Mouse (Mus musculus): ENCODE measurements around the gene Smim24. TPM values are rescaled to one million over a fixed set of nuclear protein-coding genes. Genes with fewer than 3 reads are reported as not detected.

Smim24 gene
- total RNA-seq, 2 experiments from 2014 or later, result 0.77 to 0.94 TPM

DNA sequence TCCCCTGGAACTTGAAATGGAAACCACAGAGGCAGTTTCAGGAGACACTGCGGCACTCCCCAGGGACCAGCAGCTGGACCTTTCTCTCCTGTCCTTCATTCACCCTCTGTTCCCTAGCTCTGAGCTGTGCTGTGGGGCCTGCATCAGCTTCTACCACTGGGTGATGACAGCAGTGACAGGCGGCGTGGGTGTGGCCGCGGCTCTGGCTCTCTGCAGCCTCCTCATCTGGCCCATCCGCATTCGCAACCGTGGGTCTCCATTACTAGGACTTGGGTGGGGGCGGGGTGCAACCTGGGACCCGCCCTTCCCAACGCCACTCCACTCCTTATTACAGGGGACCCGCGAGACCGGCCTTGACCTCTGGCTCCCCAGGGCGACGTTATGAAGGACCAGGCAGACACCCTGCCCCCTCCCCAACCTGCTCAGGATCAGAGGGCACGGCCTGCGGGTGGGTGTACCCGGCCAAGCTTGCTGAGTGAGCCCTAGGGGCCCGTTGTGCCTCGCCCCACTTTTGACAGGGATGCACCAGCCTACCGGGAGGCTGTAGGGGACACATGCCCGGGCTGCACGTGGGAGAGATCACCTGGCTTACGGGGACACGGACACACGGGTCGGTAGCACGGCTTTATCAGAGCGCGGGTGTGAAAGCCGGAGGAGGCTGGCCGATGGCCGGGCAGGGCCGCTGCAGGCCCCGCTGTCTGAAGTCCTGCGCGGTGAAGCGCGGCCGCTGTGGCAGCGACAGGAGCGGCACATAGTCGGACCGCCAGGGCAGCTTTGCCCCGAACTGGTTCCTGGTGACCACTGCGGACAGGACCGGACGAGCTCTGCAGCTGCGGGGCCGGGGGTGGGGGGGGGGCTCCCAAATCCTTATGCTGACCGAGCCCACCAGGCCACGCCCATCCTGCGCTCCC is 29.2 kb upstream of the Smim24 start:
- DNase-seq (ENCODE audit: low spot score in 2 of 2), result no peak
- intact Hi-C loops (cut with DNase I), result no loop called here

GRCm38 (mm10) chr10:81364666-81365065 is 28.2 kb upstream of the Smim24 start:
- intact Hi-C loops (cut with DNase I), result no loop called here
- no peak for DNase-seq (ENCODE audit: low spot score in 2 of 2)

GRCm38 (mm10) chr10:81365073-81365472 is 27.8 kb upstream of the Smim24 start:
- peak in 1 of 2 experiments; percentile 52 for DNase-seq (ENCODE audit: low spot score in 2 of 2)
- intact Hi-C loops (cut with DNase I), result no loop called here

DNA sequence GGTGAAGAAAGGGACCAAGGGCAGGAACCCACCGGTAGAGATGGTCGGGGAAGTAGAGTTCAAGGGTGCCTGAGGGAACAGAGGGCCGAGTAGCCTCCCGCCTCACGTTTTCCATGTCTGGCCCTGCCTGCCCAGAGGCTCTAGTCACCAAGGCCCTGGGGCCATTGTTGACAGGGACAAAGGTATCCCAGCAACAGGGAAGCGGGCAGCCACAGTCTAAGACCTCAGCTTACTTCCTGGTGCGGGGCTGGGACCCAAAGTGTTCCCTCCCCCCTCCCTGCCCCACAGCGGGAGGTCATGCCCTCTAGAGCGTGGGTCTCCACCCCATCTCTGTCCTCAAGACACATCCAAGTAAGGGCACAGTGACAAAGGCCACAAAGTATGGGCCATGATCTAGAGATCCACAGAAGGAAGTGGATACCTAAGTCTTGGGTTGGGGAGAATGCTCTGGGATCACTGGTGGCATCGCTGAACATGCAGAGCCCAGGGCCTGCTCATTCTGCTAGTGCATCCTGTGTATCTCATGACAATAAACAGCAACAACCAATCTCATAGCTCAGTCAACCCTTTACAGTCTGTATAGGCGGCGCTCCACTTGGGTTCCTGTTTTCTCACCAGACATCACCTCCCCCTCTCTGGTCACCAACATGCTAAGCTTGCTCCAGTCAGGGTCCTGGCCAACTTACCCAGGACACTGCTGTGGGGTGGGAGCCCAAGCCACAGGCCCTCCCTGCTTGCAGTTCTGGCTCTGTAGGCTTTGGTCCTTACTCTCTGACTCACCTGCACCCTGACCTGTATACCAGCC is 27.0 kb upstream of the Smim24 start, which contains the start of gene 4930404N11Rik:
Gene 4930404N11Rik, minus strand, starts transcription at position 145 of the 805 bp plus-strand sequence.
- intact Hi-C loops (cut with DNase I), result no loop called here
- no peak for DNase-seq (ENCODE audit: low spot score in 2 of 2)

GRCm38 (mm10) chr10:81366477-81367206 is 26.2 kb upstream of the Smim24 start:
- no peak for DNase-seq (ENCODE audit: low spot score in 2 of 2)
- intact Hi-C loops (cut with DNase I), result no loop called here

DNA sequence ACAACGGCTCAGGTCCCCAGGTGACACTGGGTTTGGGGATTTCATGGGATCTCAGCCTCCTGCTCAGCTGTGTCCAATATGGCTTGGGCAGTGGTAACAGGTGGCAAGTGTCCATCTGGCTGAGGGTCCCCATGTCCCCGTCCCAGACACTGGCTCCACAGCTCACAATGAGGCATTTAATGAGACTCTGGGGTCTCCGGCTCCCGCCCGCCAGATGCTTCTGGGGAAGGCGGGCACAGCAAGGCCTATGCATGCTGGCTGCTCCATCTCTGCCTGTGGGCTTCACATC is 25.7 kb upstream of the Smim24 start:
- no peak for DNase-seq (ENCODE audit: low spot score in 2 of 2)
- intact Hi-C loops (cut with DNase I), result no loop called here

- DNase-seq (ENCODE audit: low spot score in 2 of 2), result no peak
- intact Hi-C loops (cut with DNase I), result no loop called here
Observed at GRCm38 (mm10) chr10:81375322-81375721, 17.5 kb upstream of the Smim24 start.

DNA sequence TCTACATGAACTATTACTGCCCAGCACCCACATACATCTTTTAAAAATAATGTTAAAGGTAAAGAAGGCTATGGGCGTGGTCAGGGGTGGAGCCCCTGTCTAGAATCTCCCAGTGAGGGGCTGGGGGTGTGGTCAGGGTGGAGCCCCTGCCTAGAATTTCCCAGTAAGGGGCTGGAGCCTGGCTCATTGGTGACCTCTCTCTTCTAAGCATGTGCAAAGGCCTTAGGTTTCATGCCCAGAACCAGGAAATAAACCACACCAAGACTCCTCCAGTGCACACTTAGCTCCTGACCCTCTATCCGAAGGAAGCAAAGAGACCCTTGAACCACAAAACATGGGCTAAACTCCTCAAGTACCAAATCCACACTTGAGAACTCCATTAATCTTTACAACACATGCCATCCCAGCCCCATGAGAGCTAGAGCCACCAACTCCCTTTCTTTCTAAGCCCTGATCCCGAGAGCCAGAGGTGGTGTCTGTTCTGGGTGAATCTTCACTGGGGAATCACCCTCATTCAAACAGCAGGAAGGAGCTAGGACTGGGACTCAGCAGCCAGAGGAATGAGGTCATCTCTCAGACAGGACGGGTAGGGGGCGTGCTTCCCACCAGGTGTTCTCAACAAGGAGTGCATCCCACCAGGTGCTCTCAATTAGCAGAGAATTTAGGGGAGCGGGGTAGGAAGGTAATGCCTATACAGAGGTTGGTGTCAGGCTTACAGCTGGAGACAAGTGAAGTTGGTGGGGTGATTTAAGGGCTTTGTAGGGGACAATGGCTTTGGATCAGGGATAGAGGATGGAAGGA is 16.1 kb upstream of the Smim24 start:
- intact Hi-C loops (cut with DNase I), result no loop called here
- no peak for DNase-seq (ENCODE audit: low spot score in 2 of 2)

DNA sequence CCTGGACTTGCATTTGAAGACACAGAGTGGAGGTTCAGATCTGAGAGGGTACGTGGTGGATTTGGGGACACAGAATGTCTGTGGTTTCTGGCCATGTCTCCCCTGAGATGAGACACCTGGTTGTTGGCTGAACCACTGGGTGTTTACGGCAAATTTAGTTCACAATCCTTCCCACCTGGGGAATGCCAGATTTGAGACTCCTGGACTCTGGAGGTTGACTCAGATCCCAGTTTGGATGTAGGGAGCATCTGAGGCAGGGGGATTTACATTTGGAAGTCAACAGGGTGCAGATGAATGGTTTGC is 15.5 kb upstream of the Smim24 start:
- intact Hi-C loops (cut with DNase I), result no loop called here
- no peak for DNase-seq (ENCODE audit: low spot score in 2 of 2)

DNA sequence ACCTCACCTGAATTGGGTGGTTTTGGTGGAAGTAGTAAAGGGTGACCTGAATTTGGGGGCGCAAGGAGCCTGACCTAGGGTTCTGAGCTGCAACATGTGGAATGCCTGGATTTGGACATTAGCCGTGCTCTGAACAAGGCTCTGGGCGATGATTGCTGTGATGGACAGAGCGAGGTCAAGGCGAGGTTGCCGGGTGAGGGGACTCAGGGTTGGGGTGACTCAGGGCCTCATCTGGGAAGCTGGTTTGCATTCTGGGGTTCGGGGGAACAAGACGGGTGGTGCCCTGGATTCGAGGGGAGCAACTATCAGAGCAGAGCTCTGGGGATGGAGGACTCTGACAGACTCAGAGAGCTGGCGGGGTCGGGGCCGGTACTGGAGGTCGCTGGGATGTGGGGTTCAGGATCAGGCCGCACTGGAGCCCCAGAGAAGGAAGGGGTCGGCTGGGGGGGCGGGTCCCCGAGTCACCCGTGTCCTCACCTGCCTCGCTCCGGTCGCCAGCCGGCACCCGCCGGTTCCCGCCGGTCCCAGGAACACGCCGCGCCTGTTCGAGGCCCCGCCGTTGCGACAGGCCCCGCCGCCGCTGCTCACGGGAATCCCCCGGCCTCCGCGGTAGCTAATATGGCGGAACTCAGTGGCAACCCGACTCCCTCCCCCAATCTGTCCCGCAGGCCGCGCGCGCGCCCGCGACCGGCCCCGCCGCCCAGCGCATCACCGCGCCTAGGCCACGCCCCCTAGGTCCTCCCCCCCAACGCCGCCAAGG is 14.9 kb upstream of the Smim24 start, which contains the start of gene Fzr1:
Gene Fzr1, minus strand, starts transcription at position 724 of the 760 bp plus-strand sequence.
- intact Hi-C loops (cut with DNase I), result no loop called here
- DNase-seq (ENCODE audit: low spot score in 2 of 2), result no peak

- DNase-seq (ENCODE audit: low spot score in 2 of 2), result peak; percentile 100
- intact Hi-C loops (cut with DNase I), result no loop called here
Observed at GRCm38 (mm10) chr10:81378553-81379182, 14.2 kb upstream of the Smim24 start.

DNA sequence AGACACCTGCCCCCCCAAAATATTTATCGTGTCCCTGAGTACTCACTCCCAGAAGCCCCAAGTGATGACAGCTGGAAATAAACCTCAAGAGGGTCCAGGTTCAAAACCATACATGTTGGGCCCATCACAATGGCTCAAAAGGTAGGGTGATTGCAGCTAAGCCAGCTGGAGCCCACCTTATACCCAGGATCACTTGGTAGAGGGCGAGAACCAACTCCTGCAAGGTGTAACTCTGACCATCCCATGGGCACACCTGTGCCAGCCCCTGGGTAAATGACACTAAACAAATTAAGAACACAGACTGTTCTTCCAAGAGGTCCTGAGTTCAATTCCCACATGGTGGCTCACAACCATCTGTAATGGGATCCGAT is 13.7 kb upstream of the Smim24 start:
- no peak for DNase-seq (ENCODE audit: low spot score in 2 of 2)
- intact Hi-C loops (cut with DNase I), result no loop called here

GRCm38 (mm10) chr10:81379809-81380378 is 13.0 kb upstream of the Smim24 start:
- intact Hi-C loops (cut with DNase I), result no loop called here
- DNase-seq (ENCODE audit: low spot score in 2 of 2), result no peak

GRCm38 (mm10) chr10:81382039-81382438 is 10.8 kb upstream of the Smim24 start:
- intact Hi-C loops (cut with DNase I), result no loop called here
- DNase-seq (ENCODE audit: low spot score in 2 of 2), result no peak

DNA sequence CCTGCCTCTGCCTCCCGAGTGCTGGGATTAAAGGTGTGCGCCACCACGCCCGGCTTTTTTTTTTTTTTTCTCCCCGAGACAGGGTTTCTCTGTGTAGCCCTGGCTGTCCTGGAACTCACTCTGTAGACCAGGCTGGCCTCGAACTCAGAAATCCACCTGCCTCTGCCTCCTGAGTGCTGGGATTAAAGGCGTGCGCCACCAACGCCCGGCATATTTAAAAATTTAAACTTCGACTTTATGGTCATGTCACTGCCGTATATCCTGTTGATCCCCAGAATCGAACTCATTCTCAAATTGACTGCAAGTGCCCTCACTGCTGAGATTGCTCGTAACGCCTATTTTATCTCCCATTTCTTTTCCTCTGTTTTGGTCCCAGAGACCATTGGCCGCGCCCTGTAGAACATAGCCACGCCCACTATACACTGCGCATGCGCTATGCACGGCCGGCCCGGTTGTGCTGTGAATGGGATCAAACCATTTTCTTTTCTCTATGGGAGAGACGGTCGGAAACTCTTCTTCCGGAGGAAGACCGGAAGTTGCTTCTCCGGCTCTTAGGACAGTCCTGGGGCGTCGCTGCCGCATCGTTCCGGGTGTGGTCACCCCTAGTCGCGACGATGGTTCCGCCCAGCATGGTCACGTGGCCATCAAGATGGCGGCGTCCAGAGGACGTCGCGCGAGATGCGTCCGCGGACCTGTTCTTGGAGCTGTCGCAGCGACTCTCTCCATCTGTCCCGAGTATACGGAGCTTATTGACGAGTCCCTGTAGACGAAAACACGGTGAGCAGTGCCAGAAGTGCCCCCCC is 8.8 kb upstream of the Smim24 start, which contains the start of the genes Dohh and Gm48551:
Gene Dohh, plus strand, starts transcription at position 627 of the 803 bp plus-strand sequence.
Gene Gm48551, plus strand, starts transcription at position 665 of the 803 bp plus-strand sequence.
- intact Hi-C loops (cut with DNase I), result no loop called here
- DNase-seq (ENCODE audit: low spot score in 2 of 2), result peak; percentile 96 to 98

DNA sequence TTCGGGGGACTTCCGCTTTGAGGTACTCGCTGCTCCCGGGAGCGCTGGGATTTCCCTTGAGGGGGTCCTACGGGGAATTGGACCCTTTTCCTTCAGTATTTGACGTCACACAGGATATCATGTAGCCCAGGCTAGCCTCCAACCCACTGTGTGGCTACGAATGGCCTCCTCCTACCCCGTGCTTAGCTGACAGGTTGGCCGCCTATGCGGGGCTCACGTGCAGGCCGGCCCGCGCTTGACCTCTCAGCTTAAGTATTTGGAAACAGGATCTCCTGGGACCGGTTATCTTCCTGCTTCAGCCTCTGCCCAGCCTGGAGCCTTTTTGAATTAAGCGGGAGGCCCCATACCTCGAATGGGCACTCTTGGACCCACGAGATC is 8.3 kb upstream of the Smim24 start:
- no peak for DNase-seq (ENCODE audit: low spot score in 2 of 2)
- intact Hi-C loops (cut with DNase I), result no loop called here

- intact Hi-C loops (cut with DNase I), result no loop called here
Observed at GRCm38 (mm10) chr10:81385603-81386306, 7.1 kb upstream of the Smim24 start.

More at GRCm38 (mm10) chr10:81385603-81386306, 7.1 kb upstream of the Smim24 start:
- DNase-seq (ENCODE audit: low spot score in 2 of 2), result no peak
